Comparison of ENCODE assay signal across 11 mouse cellular contexts in the genomic region with DNA sequence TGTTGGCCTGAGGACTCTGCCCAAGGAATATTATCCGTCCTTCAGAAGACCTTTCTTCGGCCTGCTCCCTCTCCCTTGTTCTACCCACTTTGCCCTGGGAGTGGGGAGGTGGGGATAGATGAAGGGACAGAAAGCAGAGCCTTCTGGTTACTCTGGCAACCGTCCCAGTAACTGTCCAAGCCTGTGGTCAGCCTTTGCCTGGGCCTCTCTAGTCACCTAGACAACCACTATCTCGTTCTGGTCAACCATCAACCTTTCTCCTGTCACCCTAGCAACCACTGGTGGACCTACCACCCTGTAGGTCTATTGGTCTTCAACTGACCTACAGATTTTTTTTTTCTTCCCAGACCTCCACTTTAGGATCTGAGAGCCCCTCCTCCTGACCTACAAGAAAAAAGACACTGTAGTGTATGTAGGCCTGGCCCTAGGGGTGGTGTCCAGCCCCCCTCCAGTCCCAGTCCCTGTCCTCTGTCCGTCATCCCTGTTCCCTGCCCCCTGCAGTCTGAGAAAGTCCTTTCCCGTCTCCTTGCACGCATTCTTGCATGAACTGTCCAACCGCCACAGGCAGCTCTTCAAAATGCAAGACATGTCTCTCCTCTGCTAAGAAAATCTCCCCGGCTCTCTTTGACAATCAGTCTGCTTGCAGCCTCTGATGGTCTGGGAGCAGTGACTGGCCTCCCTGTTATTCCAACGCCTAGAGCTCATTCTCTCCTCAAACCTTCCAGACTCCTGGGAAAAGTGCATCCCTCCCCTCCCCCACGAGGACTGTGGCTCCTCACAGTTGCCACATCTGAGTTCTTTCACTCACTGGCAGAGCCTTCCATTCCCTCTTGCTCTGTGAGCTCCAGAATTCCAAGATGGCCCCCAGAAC. TPM values are rescaled to one million over a fixed set of nuclear protein-coding genes. Genes with fewer than 3 reads are reported as not detected.
A peak's percentile ranks its signal among the peaks of the same experiment; 100 is the strongest.
DNase-seq lines count a peak whose midpoint lies in the region; ATAC-seq lines count a peak whose summit lies in the region.
"Had no signal": no experiment of that assay in that cellular context is flagged by ENCODE, and none has a peak within 500 bp of the region (broad histone marks: within the 10 kb centered on the region; RNA-seq: fewer than 3 reads in every experiment).

No protein-coding gene starts in this region.

- H3K4me1 ChIP-seq in embryonic facial prominence, embryonic 10.5 days = peaks cover 26% of the 10 kb centered on the region
- H3K4me1 ChIP-seq in hindbrain, embryonic 10.5 days (replicated peaks) = peaks cover 43% of the 10 kb centered on the region
- peaks cover 20% of the 10 kb centered on the region for H3K4me1 ChIP-seq in neural tube, embryonic 13.5 days (replicated peaks)
- H3K4me1 ChIP-seq: liver, embryonic 13.5 days had no signal

- peak; percentile 35 to 53 for DNase-seq in layer of hippocampus, postnatal 10 days (ENCODE audit: low spot score in 2 of 2)
- DNase-seq in layer of hippocampus, adult 11-12 months (ENCODE audit: low spot score) = no peak
- no peak for DNase-seq in embryonic facial prominence, embryonic 10.5 days (ENCODE audit: low spot score)
- peak; percentile 55 for DNase-seq in hindbrain, embryonic 10.5 days (ENCODE audit: low spot score)
- DNase-seq in c-Kit-positive CD71-positive TER-119-positive erythroid progenitor cells, embryonic 14.5 days (ENCODE audit: low spot score) = no peak
- DNase-seq: cerebellum, adult 11-12 months; liver, embryonic 13.5 days; thymus, adult 18-20 months had no signal

- WGBS in embryonic facial prominence, embryonic 10.5 days = 61% methylated on average over 11 of the region's 11 CpGs
- WGBS in hindbrain, embryonic 10.5 days = 28% methylated on average over 11 of the region's 11 CpGs
- WGBS in neural tube, embryonic 13.5 days = 22% methylated on average over 11 of the region's 11 CpGs

- no peaks in the 10 kb centered on the region for H3K9me3 ChIP-seq in embryonic facial prominence, embryonic 10.5 days
- no peaks in the 10 kb centered on the region for H3K9me3 ChIP-seq in hindbrain, embryonic 10.5 days
- no peaks in the 10 kb centered on the region for H3K9me3 ChIP-seq in neural tube, embryonic 13.5 days
- H3K9me3 ChIP-seq: liver, embryonic 13.5 days had no signal

- peak overlapping the region; percentile 10; the same call in 1 of the 2 replicates for H3K27ac ChIP-seq in embryonic facial prominence, embryonic 10.5 days (replicated peaks)
- H3K27ac ChIP-seq in hindbrain, embryonic 10.5 days = peak overlapping the region; percentile 84
- H3K27ac ChIP-seq in neural tube, embryonic 13.5 days (replicated peaks) = peak overlapping the region; percentile 83
- H3K27ac ChIP-seq: kidney, postnatal 0 days; liver, embryonic 13.5 days had no signal

- no peak overlapping the region for H3K4me2 ChIP-seq in neural tube, embryonic 13.5 days
- H3K4me2 ChIP-seq: liver, embryonic 13.5 days had no signal

- H3K27me3 ChIP-seq in embryonic facial prominence, embryonic 10.5 days (replicated peaks; ENCODE audit: low read depth, poor library complexity, severe bottlenecking) = no peaks in the 10 kb centered on the region; the same call in 1 of the 2 replicates
- no peaks in the 10 kb centered on the region for H3K27me3 ChIP-seq in hindbrain, embryonic 10.5 days (ENCODE audit: insufficient read depth, poor library complexity, severe bottlenecking)
- H3K27me3 ChIP-seq in neural tube, embryonic 13.5 days = no peaks in the 10 kb centered on the region

- peak; percentile 74 for ATAC-seq in neural tube, embryonic 13.5 days (ENCODE audit: low read depth)
- no peak for ATAC-seq in granulocyte monocyte progenitor cell, adult 5-6 weeks (replicated peaks; ENCODE audit: poor library complexity, severe bottlenecking)

- no peaks in the 10 kb centered on the region for H3K36me3 ChIP-seq in embryonic facial prominence, embryonic 10.5 days (replicated peaks)
- no peaks in the 10 kb centered on the region for H3K36me3 ChIP-seq in hindbrain, embryonic 10.5 days
- no peaks in the 10 kb centered on the region for H3K36me3 ChIP-seq in neural tube, embryonic 13.5 days
- H3K36me3 ChIP-seq: liver, embryonic 13.5 days had no signal

- H3K9ac ChIP-seq in neural tube, embryonic 13.5 days = no peak overlapping the region
- H3K9ac ChIP-seq: liver, embryonic 13.5 days had no signal

- no peak overlapping the region for H3K4me3 ChIP-seq in embryonic facial prominence, embryonic 10.5 days
- H3K4me3 ChIP-seq in hindbrain, embryonic 10.5 days = no peak overlapping the region
- no peak overlapping the region for H3K4me3 ChIP-seq in neural tube, embryonic 13.5 days
- H3K4me3 ChIP-seq: liver, embryonic 13.5 days had no signal

RNA-seq across cellular contexts. Expression of gene Ephx3, which starts 9.5 kb away (rescaled TPM):
- total RNA-seq in layer of hippocampus, postnatal 10 days (2021) = under 1 TPM in 1 of 2 experiments, not detected in 1; 0.14 TPM
- 0.12 TPM in 1 of 2 replicates, not detected in the other for polyA plus RNA-seq in embryonic facial prominence, embryonic 10.5 days (2016; fragmentation: Nextera tagmentation; extraction: Ambion mirVana)
- polyA plus RNA-seq in hindbrain, embryonic 10.5 days (2016; fragmentation: Nextera tagmentation; extraction: Ambion mirVana) = 0.21 and 0.24 TPM in 2 replicates
- 0.20 TPM in 1 of 2 replicates, not detected in the other for polyA plus RNA-seq in neural tube, embryonic 13.5 days (2015; fragmentation: Nextera tagmentation; extraction: Ambion mirVana)
- total RNA-seq in granulocyte monocyte progenitor cell, adult 5-6 weeks (2014; fragmentation: Nextera tagmentation) = not detected in 2 replicates
- total RNA-seq in granulocyte monocyte progenitor cell, adult 5-6 weeks (2017) = not detected in 2 replicates
- polyA plus RNA-seq: liver, embryonic 13.5 days had no signal

RNA-seq across cellular contexts. Expression of gene Notch3, which starts 13.2 kb away (rescaled TPM):
- 10 to 100 TPM; 21.0 to 23.7 TPM for total RNA-seq in layer of hippocampus, postnatal 10 days (2021)
- polyA plus RNA-seq in embryonic facial prominence, embryonic 10.5 days (2016; fragmentation: Nextera tagmentation; extraction: Ambion mirVana) = 23.7 and 24.5 TPM in 2 replicates
- 22.9 and 26.0 TPM in 2 replicates for polyA plus RNA-seq in hindbrain, embryonic 10.5 days (2016; fragmentation: Nextera tagmentation; extraction: Ambion mirVana)
- 7.6 and 9.0 TPM in 2 replicates for polyA plus RNA-seq in neural tube, embryonic 13.5 days (2015; fragmentation: Nextera tagmentation; extraction: Ambion mirVana)
- total RNA-seq in granulocyte monocyte progenitor cell, adult 5-6 weeks (2014; fragmentation: Nextera tagmentation) = not detected in 2 replicates
- not detected in 2 replicates for total RNA-seq in granulocyte monocyte progenitor cell, adult 5-6 weeks (2017)

Comparison
In these comparisons a context has a peak if more than half of its experiments do, and no peak if none do; other contexts are left out.
1. DNase-seq: peak in layer of hippocampus, postnatal 10 days (2 of 2) and hindbrain, embryonic 10.5 days (single experiment); none in layer of hippocampus, adult 11-12 months (single experiment), embryonic facial prominence, embryonic 10.5 days (single experiment) and c-Kit-positive CD71-positive TER-119-positive erythroid progenitor cells, embryonic 14.5 days (single experiment).
2. H3K27ac ChIP-seq: peak in every context shown above with its lines; median percentile 84 in hindbrain, embryonic 10.5 days; 83 in neural tube, embryonic 13.5 days; 10 in embryonic facial prominence, embryonic 10.5 days.